Mouse (Mus musculus) T-helper 17 cell (primary cell): ENCODE results near the gene Scd1.
"Not testable (repeated sequence)": the region's sequence is repeated elsewhere in the genome, so short reads cannot be mapped to it uniquely, and the experiment has no call there.

Experiments used
- in situ Hi-C, 2 experiments: fragments of 300-600 bp; cut with MboI, MseI; formaldehyde crosslinking; loops; 1 replicate in 1 of 2; 2 replicates in 1 of 2; pipeline ENCODE4 v1.15.1; 2025; ENCODE audit warnings: high pct_unique_total_duplicates in 2 of 2

Scd1 gene

GRCm38 (mm10) chr19:44369371-44369770, 38.3 kb downstream of the Scd1 start:
- in situ Hi-C loops, result no loop called here

GRCm38 (mm10) chr19:44367076-44367475, 40.6 kb downstream of the Scd1 start:
- in situ Hi-C loops, result not testable (repeated sequence)

GRCm38 (mm10) chr19:44365733-44366132, 41.9 kb downstream of the Scd1 start:
- in situ Hi-C loops, result no loop called here

GRCm38 (mm10) chr19:44364029-44364428, 43.6 kb downstream of the Scd1 start:
- in situ Hi-C loops, result loop anchor here in 1 of 2 experiments (5.0 kb wide), 1 partner anchor 67 kb away; no protein-coding TSS in a partner anchor

GRCm38 (mm10) chr19:44363529-44363928, 44.1 kb downstream of the Scd1 start:
- in situ Hi-C loops, result loop anchor here in 1 of 2 experiments (5.0 kb wide), 1 partner anchor 66 kb away; no protein-coding TSS in a partner anchor

- in situ Hi-C loops, result no loop called here
These were observed 49.0 kb downstream of the Scd1 start for GRCm38 (mm10) chr19:44358700-44359099.

- in situ Hi-C loops, result no loop called here
These were observed 55.9 kb downstream of the Scd1 start for GRCm38 (mm10) chr19:44351756-44352155.

- in situ Hi-C loops, result loop anchor here in 1 of 2 experiments (10.0 kb wide), 1 partner anchor 1145 kb away; no protein-coding TSS in a partner anchor
These were observed 58.0 kb downstream of the Scd1 start for GRCm38 (mm10) chr19:44349689-44350088.
